Mouse (Mus musculus) limb, embryonic 10.5 days (tissue): ENCODE measurements around the gene 4921517D22Rik. TPM values are rescaled to one million over a fixed set of nuclear protein-coding genes. Genes with fewer than 3 reads are reported as not detected.

ENCODE experiments used
- DNase-seq: peaks from one replicate; pipeline ENCODE4 v3.0.0-alpha.2; 2017; ENCODE audit warnings: low spot score
- H3K27ac ChIP-seq: fragments of 300-500 bp; sonication (generic); 2 replicates; pipeline ENCODE4 v1.5.1; 2016; ENCODE audit warnings: mild to moderate bottlenecking
- H3K27me3 ChIP-seq: fragments of 300-500 bp; sonication (generic); 2 replicates; pipeline ENCODE4 v1.6.1; 2016; ENCODE audit warnings: low read depth, mild to moderate bottlenecking; ENCODE audit not compliant: poor library complexity, severe bottlenecking
- H3K36me3 ChIP-seq: fragments of 300-500 bp; sonication (generic); 2 replicates; pipeline ENCODE4 v1.6.1; 2016; ENCODE audit warnings: mild to moderate bottlenecking, moderate library complexity
- H3K4me1 ChIP-seq: fragments of 300-500 bp; sonication (generic); 2 replicates; pipeline ENCODE4 v1.6.1; 2016
- H3K4me3 ChIP-seq: fragments of 300-500 bp; sonication (generic); 2 replicates; pipeline ENCODE4 v1.5.1; 2016; ENCODE audit warnings: mild to moderate bottlenecking, moderate library complexity
- H3K9me3 ChIP-seq: fragments of 300-500 bp; sonication (generic); replicated peaks from 2 replicates; pipeline ENCODE4 v1.6.1; 2016; ENCODE audit warnings: mild to moderate bottlenecking
- WGBS: fragments of 180-500 bp; shearing (Covaris S2); methylation state at CpG from one replicate; pipeline ENCODE4 v1.1.7; 2016; 5-methylcytosine and 5-hydroxymethylcytosine counted together
- polyA plus RNA-seq: library from polyadenylated mRNA; unstranded; fragments of >200 nt; fragmentation: Nextera tagmentation; extraction: Ambion mirVana; gene quantifications from 2 replicates; pipeline ENCODE4 v1.2.1, GENCODE M21; 2016

Gene 4921517D22Rik
- polyA plus RNA-seq, 1 experiment from 2014 or later, result not detected

DNA sequence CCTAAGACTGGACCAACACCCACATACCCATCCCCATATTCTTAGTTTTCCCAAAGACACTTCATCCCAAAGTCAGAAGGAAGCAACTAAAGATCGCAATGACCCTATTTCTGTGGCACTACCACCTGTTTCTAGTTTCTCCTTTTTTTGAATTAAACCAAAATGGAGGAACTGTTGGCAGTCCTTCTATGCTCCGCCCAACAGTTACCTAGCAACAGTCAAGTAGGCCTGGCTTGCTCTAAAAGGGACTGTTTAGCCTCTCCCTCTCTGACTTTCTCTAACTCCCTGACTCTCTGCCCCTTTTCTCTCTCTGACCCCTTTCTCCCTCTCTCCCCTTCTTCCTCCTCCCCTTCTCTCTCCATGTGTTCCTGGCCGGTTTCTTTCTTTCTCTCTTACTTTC, 8.7 kb downstream of the 4921517D22Rik start:
- H3K27ac ChIP-seq, result no peak overlapping the region
- H3K27me3 ChIP-seq, result no peaks in the 10 kb centered on the region
- H3K36me3 ChIP-seq, result no peaks in the 10 kb centered on the region
- no peaks in the 10 kb centered on the region for H3K9me3 ChIP-seq
- H3K4me3 ChIP-seq, result no peak overlapping the region
- DNase-seq, result no peak
- 85% methylated on average over 3 of the region's 3 CpGs for WGBS
- no peaks in the 10 kb centered on the region for H3K4me1 ChIP-seq

- 30% methylated on average over 7 of the region's 7 CpGs for WGBS
- H3K9me3 ChIP-seq, result no peaks in the 10 kb centered on the region
- no peak overlapping the region for H3K27ac ChIP-seq
- no peaks in the 10 kb centered on the region for H3K27me3 ChIP-seq
- H3K36me3 ChIP-seq, result no peaks in the 10 kb centered on the region
- H3K4me1 ChIP-seq, result peaks cover 5% of the 10 kb centered on the region; the same call in 1 of the 2 replicates
- no peak for DNase-seq
- H3K4me3 ChIP-seq, result no peak overlapping the region
Measured at GRCm38 (mm10) chr13:59682629-59683028, 11.3 kb downstream of the 4921517D22Rik start.

DNA sequence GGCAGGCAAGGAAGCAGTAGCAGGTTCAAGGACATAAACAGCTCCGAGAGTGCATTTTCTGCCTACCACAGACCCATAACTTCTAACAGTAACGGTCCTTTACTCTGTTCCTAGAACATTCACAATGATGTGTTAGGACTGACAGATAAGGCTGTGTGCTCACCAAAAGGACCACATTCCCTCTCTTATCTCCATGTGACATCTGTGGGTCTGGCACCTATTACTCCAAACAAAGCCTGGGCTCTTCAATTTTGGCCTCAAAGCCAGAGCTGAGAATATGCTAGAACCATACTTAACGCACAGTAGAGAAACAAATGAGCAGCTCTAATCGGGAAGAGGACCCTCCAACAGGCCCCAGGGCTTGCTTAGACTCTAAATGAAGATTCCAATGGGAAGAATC, 14.0 kb downstream of the 4921517D22Rik start:
- 64% methylated on average over 4 of the region's 4 CpGs for WGBS
- H3K4me1 ChIP-seq, result peaks cover 12% of the 10 kb centered on the region; the same call in 1 of the 2 replicates
- H3K4me3 ChIP-seq, result no peak overlapping the region
- no peaks in the 10 kb centered on the region for H3K36me3 ChIP-seq
- no peaks in the 10 kb centered on the region for H3K9me3 ChIP-seq
- no peak for DNase-seq
- H3K27ac ChIP-seq, result no peak overlapping the region
- H3K27me3 ChIP-seq, result no peaks in the 10 kb centered on the region

- Histone ChIP-seq H3K9me3 (no peaks in the 10 kb centered on the region), H3K4me1 (peaks cover 18% of the 10 kb centered on the region), H3K27me3 (no peaks in the 10 kb centered on the region), H3K36me3 (no peaks in the 10 kb centered on the region), H3K27ac (no peak overlapping the region), H3K4me3 (no peak overlapping the region)
- DNase-seq, result no peak
- 42% methylated on average over 4 of the region's 4 CpGs for WGBS
Measured at GRCm38 (mm10) chr13:59679306-59679705, 14.6 kb downstream of the 4921517D22Rik start.

- no peak overlapping the region for H3K4me3 ChIP-seq
- 78% methylated on average over 11 of the region's 12 CpGs for WGBS
- no peaks in the 10 kb centered on the region for H3K9me3 ChIP-seq
- peaks cover 4% of the 10 kb centered on the region; the same call in 1 of the 2 replicates for H3K36me3 ChIP-seq
- H3K27me3 ChIP-seq, result no peaks in the 10 kb centered on the region
- no peak for DNase-seq
- H3K4me1 ChIP-seq, result peaks cover 36% of the 10 kb centered on the region
- peak overlapping the region; percentile 96; the same call in 1 of the 2 replicates for H3K27ac ChIP-seq
Measured at GRCm38 (mm10) chr13:59676316-59677229, 17.3 kb downstream of the 4921517D22Rik start.

DNA sequence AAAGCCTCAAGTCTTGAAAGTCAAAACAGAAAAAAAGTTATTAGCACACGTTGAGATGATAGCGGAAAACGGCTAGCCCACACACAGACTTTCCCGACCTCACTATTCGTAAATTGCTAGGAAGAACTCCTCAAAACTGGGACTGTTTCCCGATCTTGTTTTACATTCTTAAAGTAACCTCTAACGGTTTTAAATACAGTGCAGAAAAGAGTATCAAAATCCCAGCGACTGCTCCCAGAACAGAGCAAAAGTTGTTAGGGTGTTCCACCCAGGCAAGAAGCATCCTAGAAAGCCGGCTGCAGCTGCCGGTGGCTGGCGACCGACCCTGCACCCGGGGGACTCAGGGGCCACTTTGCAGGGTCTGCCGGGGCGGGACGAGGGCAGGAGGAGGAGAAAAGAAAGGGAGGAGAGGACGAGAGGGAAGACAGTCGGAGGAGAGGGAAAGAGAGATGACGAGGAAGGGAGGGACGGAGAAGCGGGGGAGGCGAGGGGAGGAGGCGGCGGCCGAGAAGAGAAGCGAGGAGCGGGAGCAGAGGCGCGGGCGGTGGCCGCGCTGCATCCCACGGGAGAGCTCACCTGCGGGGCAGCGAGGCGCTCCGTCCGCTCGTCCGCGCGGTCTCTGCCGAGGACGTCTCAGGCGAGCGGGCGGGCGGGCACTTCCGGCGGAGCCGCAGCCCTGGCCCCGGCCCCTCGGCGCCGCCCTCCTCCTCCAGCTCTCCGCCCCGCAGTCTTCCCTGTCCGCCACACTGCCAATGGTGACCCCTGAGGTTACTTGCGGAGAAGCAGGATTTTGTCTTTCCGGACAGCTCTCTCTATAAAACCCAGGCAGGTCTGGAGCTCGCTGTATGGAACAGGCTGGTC, 18.5 kb downstream of the 4921517D22Rik start, which contains the start of gene Golm1:
TSS of gene Golm1 (minus strand) at position 661 of the 861 bp plus-strand sequence.
- Histone ChIP-seq H3K27ac (peak within 1 kb of the TSS; percentile 96), H3K9me3 (no peaks in the 10 kb centered on the region), H3K27me3 (no peaks in the 10 kb centered on the region), H3K4me1 (peaks cover 36% of the 10 kb centered on the region), H3K4me3 (peak within 1 kb of the TSS; percentile 87), H3K36me3 (peaks cover 7% of the 10 kb centered on the region; the same call in 1 of the 2 replicates)
- DNase-seq, result peak; percentile 82
- under 1% methylated on average over 55 of the region's 61 CpGs for WGBS

- peaks cover 12% of the 10 kb centered on the region for H3K36me3 ChIP-seq
- DNase-seq, result peak; percentile 61
- peak overlapping the region; percentile 87 for H3K4me3 ChIP-seq
- peak overlapping the region; percentile 96 for H3K27ac ChIP-seq
- peaks cover 36% of the 10 kb centered on the region for H3K4me1 ChIP-seq
- no peaks in the 10 kb centered on the region for H3K27me3 ChIP-seq
- WGBS, result under 1% methylated on average over 13 of the region's 13 CpGs
- H3K9me3 ChIP-seq, result no peaks in the 10 kb centered on the region
Measured at GRCm38 (mm10) chr13:59674761-59675150, 19.2 kb downstream of the 4921517D22Rik start.

GRCm38 (mm10) chr13:59674215-59674614, 19.7 kb downstream of the 4921517D22Rik start:
- peak; percentile 49 for DNase-seq
- peaks cover 34% of the 10 kb centered on the region for H3K4me1 ChIP-seq
- H3K27me3 ChIP-seq, result no peaks in the 10 kb centered on the region
- peak overlapping the region; percentile 87 for H3K4me3 ChIP-seq
- peaks cover 17% of the 10 kb centered on the region for H3K36me3 ChIP-seq
- H3K9me3 ChIP-seq, result no peaks in the 10 kb centered on the region
- 3% methylated on average over 3 of the region's 3 CpGs for WGBS
- peak overlapping the region; percentile 96 for H3K27ac ChIP-seq

DNA sequence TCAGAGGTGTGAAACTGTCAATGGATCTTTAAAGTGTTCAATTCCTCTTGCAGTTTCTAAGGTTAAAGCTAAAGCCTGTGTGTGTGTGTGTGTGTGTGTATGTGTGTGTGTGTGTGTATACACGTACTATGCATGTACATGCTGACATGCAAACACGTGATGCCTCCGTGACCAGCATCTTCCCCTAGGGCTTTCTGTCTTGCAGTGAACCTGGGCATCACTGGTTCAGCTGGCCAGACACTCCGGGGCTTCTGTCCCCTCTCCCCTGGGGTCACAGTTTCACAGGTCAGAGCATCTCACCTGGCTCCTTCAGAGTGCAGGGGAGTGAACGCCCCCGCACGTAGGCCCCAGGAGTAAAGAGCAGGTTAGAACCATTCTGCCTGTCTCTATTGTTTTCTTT, 20.3 kb downstream of the 4921517D22Rik start:
- WGBS, result 53% methylated on average over 7 of the region's 7 CpGs
- Histone ChIP-seq H3K27ac (peak overlapping the region; percentile 96), H3K36me3 (peaks cover 19% of the 10 kb centered on the region), H3K4me3 (peak overlapping the region; percentile 87), H3K9me3 (no peaks in the 10 kb centered on the region), H3K27me3 (no peaks in the 10 kb centered on the region), H3K4me1 (peaks cover 35% of the 10 kb centered on the region)
- peak; percentile 44 for DNase-seq

GRCm38 (mm10) chr13:59672248-59672647, 21.7 kb downstream of the 4921517D22Rik start:
- Histone ChIP-seq H3K4me1 (peaks cover 40% of the 10 kb centered on the region), H3K9me3 (no peaks in the 10 kb centered on the region), H3K27me3 (no peaks in the 10 kb centered on the region), H3K36me3 (peaks cover 21% of the 10 kb centered on the region), H3K4me3 (no peak overlapping the region), H3K27ac (no peak overlapping the region)
- DNase-seq, result no peak
- 79% methylated on average over 6 of the region's 6 CpGs for WGBS

DNA sequence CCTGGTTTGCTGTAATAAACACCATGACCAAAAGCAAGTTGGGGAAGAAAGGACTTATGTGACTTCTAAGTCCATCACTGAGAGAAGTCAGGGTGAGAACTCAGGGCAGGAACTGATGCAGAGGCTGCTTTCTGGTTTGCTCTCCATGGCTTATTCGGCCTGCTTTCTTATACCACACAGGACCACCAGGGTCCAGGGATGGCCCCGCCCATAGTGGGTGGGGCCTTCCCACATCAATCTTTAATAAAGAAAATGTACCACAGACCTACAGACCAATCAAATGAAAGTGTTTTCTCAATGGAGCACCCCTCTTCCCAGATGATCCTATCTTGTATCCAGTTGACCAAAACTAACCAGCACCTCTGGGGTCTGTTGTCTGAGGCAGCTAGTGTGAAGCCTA, 22.4 kb downstream of the 4921517D22Rik start:
- WGBS, result 86% methylated on average over 2 of the region's 2 CpGs
- Histone ChIP-seq H3K4me3 (no peak overlapping the region), H3K27ac (no peak overlapping the region), H3K36me3 (peaks cover 28% of the 10 kb centered on the region), H3K27me3 (no peaks in the 10 kb centered on the region), H3K9me3 (no peaks in the 10 kb centered on the region), H3K4me1 (peaks cover 40% of the 10 kb centered on the region)
- no peak for DNase-seq

DNA sequence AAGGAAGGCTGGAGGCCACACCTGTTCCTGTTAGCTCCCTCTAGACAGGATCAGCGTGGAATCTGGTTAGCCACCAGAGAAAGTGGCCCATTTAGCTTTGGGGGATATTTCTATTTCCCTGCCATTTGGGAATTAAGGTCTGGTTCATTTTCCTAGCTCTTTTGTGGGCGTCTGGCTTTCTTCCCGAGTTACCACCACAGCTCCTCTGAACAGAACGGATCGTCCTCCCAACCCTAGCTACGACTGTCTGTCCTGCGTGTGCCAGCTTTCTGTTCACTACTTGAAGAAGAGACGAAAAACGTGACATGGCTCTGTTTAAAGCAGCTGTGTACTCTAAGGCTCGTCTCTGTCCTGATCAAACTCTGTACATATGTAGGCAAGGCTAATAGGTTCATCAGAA, 24.0 kb downstream of the 4921517D22Rik start:
- no peaks in the 10 kb centered on the region for H3K9me3 ChIP-seq
- no peak overlapping the region for H3K27ac ChIP-seq
- 93% methylated on average over 10 of the region's 10 CpGs for WGBS
- H3K36me3 ChIP-seq, result peaks cover 44% of the 10 kb centered on the region
- no peaks in the 10 kb centered on the region for H3K27me3 ChIP-seq
- no peak overlapping the region for H3K4me3 ChIP-seq
- H3K4me1 ChIP-seq, result peaks cover 32% of the 10 kb centered on the region
- no peak for DNase-seq
